Mouse (Mus musculus) stomach, postnatal 0 days (tissue): ENCODE data around the gene Barhl1. TPM values are rescaled to one million over a fixed set of nuclear protein-coding genes. Genes with fewer than 3 reads are reported as not detected.
A peak's percentile ranks its signal among the peaks of the same experiment; 100 is the strongest.

Source experiments
- ATAC-seq: fragments of 200-750 bp; cut with Nextera tagmentation; 2 replicates; pipeline ENCODE4 v1.8.0; 2017; ENCODE audit not compliant: low FRiP score, low TSS enrichment
- DNase-seq: peaks from one replicate; pipeline ENCODE4 v3.0.0-alpha.2; 2016; ENCODE audit warnings: low spot score
- H3K27ac ChIP-seq: fragments of 300-500 bp; sonication (generic); replicated peaks from 2 replicates; pipeline ENCODE4 v1.5.1; 2014; ENCODE audit warnings: mild to moderate bottlenecking, control low read depth
- H3K27me3 ChIP-seq: fragments of 300-500 bp; sonication (generic); 2 replicates; pipeline ENCODE4 v1.6.1; 2014; ENCODE audit warnings: low read length; ENCODE audit not compliant: control insufficient read depth, insufficient read depth
- H3K36me3 ChIP-seq: fragments of 300-500 bp; sonication (generic); 2 replicates; pipeline ENCODE4 v1.6.1; 2014; ENCODE audit warnings: low read length, mixed read lengths; ENCODE audit not compliant: control insufficient read depth, insufficient read depth
- H3K4me1 ChIP-seq: fragments of 300-500 bp; sonication (generic); replicated peaks from 2 replicates; pipeline ENCODE4 v1.6.1; 2014; ENCODE audit warnings: antibody characterized with exemption; ENCODE audit not compliant: control insufficient read depth, insufficient read depth
- H3K4me2 ChIP-seq: fragments of 300-500 bp; sonication (generic); replicated peaks from 2 replicates; pipeline ENCODE4 v1.6.1; 2014; ENCODE audit warnings: low read depth, mild to moderate bottlenecking, control low read depth, moderate library complexity
- H3K4me3 ChIP-seq: fragments of 300-500 bp; sonication (generic); 2 replicates; pipeline ENCODE4 v1.5.1; 2014; ENCODE audit warnings: low read depth, low read length, control low read depth
- H3K9ac ChIP-seq: fragments of 300-500 bp; sonication (generic); 2 replicates; pipeline ENCODE4 v1.6.1; 2014; ENCODE audit warnings: mild to moderate bottlenecking, low read length, control low read depth, mixed read lengths
- H3K9me3 ChIP-seq: fragments of 300-500 bp; sonication (generic); 2 replicates; pipeline ENCODE4 v1.6.1; 2016; ENCODE audit warnings: low read length; ENCODE audit not compliant: control insufficient read depth
- CTCF ChIP-seq: IDR thresholded peaks from 2 replicates; pipeline ENCODE4 v1.5.1; 2016; ENCODE audit warnings: antibody characterized with exemption, low read depth, mild to moderate bottlenecking, moderate library complexity
- EP300 ChIP-seq: optimal IDR thresholded peaks from 2 replicates; pipeline ENCODE3; 2016; ENCODE audit warnings: antibody characterized with exemption
- WGBS: fragments of 180-500 bp; shearing (Covaris S2); extraction: QIAGEN DNeasy Blood & Tissue Kit; methylation state at CpG from one replicate; pipeline ENCODE4 v1.1.7; 2014; 5-methylcytosine and 5-hydroxymethylcytosine counted together
- polyA plus RNA-seq: library from polyadenylated mRNA; unstranded; fragments of >200 nt; fragmentation: Nextera tagmentation; extraction: Ambion mirVana; gene quantifications from 2 replicates; pipeline ENCODE4 v1.2.1, GENCODE M21; 2015

Gene Barhl1
- polyA plus RNA-seq, 1 experiment from 2014 or later: not detected

- ATAC-seq: peak; percentile 25; the same call in 1 of the 2 replicates
These were observed 1.2 kb downstream of the Barhl1 start for GRCm38 (mm10) chr2:28915104-28915738.

GRCm38 (mm10) chr2:28914121-28914520 is 2.3 kb downstream of the Barhl1 start:
- Histone ChIP-seq H3K9me3 (no peaks in the 10 kb centered on the region), H3K9ac (no peak overlapping the region), H3K36me3 (no peaks in the 10 kb centered on the region), H3K4me2 (no peak overlapping the region), H3K27ac (no peak overlapping the region), H3K4me1 (no peaks in the 10 kb centered on the region), H3K27me3 (peaks cover 38% of the 10 kb centered on the region), H3K4me3 (no peak overlapping the region)
- ATAC-seq (no peak), DNase-seq (no peak)
- 0% methylated on average over 2 of the region's 2 CpGs for WGBS
- TF ChIP-seq EP300 (no peak), CTCF (no peak)

More at GRCm38 (mm10) chr2:28915104-28915738, 1.2 kb downstream of the Barhl1 start:
- 0 out of 2 replicates have a peak, but pooled peaks have one; percentile 7 for TF ChIP-seq CTCF
- no peak for TF ChIP-seq EP300
- WGBS: 7% methylated on average over 22 of the region's 22 CpGs
- no peak overlapping the region for H3K27ac ChIP-seq
- peaks cover 37% of the 10 kb centered on the region for H3K27me3 ChIP-seq
- no peaks in the 10 kb centered on the region for H3K4me1 ChIP-seq
- H3K36me3 ChIP-seq: no peaks in the 10 kb centered on the region
- no peak overlapping the region for H3K4me3 ChIP-seq
- H3K9ac ChIP-seq: no peak overlapping the region
- H3K9me3 ChIP-seq: no peaks in the 10 kb centered on the region
- DNase-seq: no peak
- H3K4me2 ChIP-seq: no peak overlapping the region

GRCm38 (mm10) chr2:28912961-28913360 is 3.5 kb downstream of the Barhl1 start:
- Histone ChIP-seq H3K27ac (no peak overlapping the region), H3K4me2 (no peak overlapping the region), H3K9me3 (no peaks in the 10 kb centered on the region), H3K9ac (no peak overlapping the region), H3K36me3 (no peaks in the 10 kb centered on the region), H3K4me1 (no peaks in the 10 kb centered on the region), H3K4me3 (no peak overlapping the region), H3K27me3 (peaks cover 37% of the 10 kb centered on the region)
- 9% methylated on average over 4 of the region's 4 CpGs for WGBS
- ATAC-seq (no peak), DNase-seq (no peak)
- TF ChIP-seq CTCF (no peak), EP300 (no peak)

- H3K27ac ChIP-seq: no peak overlapping the region
- H3K36me3 ChIP-seq: no peaks in the 10 kb centered on the region
- ATAC-seq (no peak), DNase-seq (no peak)
- no peak overlapping the region for H3K4me2 ChIP-seq
- no peak overlapping the region for H3K9ac ChIP-seq
- H3K4me1 ChIP-seq: no peaks in the 10 kb centered on the region
- peaks cover 36% of the 10 kb centered on the region for H3K27me3 ChIP-seq
- no peak overlapping the region for H3K4me3 ChIP-seq
- H3K9me3 ChIP-seq: no peaks in the 10 kb centered on the region
- 3% methylated on average over 33 of the region's 33 CpGs for WGBS
- TF ChIP-seq CTCF (no peak), EP300 (no peak)
These were observed 4.3 kb downstream of the Barhl1 start for GRCm38 (mm10) chr2:28912039-28912700.

GRCm38 (mm10) chr2:28911331-28912038 is 5.0 kb downstream of the Barhl1 start:
- H3K27me3 ChIP-seq: peaks cover 36% of the 10 kb centered on the region
- 0 out of 2 replicates have a peak, but pooled peaks cover 2% of the 10 kb centered on the region for H3K36me3 ChIP-seq
- H3K4me1 ChIP-seq: no peaks in the 10 kb centered on the region
- H3K4me3 ChIP-seq: no peak overlapping the region
- DNase-seq: no peak
- 2% methylated on average over 44 of the region's 44 CpGs for WGBS
- no peaks in the 10 kb centered on the region for H3K9me3 ChIP-seq
- H3K27ac ChIP-seq: no peak overlapping the region
- no peak for ATAC-seq
- no peak overlapping the region for H3K4me2 ChIP-seq
- TF ChIP-seq CTCF: peak; percentile 27; the same call in 1 of the 2 replicates
- TF ChIP-seq EP300: no peak
- no peak overlapping the region for H3K9ac ChIP-seq

- no peak overlapping the region for H3K9ac ChIP-seq
- H3K9me3 ChIP-seq: no peaks in the 10 kb centered on the region
- H3K36me3 ChIP-seq: 0 out of 2 replicates have a peak, but pooled peaks cover 3% of the 10 kb centered on the region
- no peaks in the 10 kb centered on the region for H3K4me1 ChIP-seq
- no peak for DNase-seq
- H3K4me2 ChIP-seq: no peak overlapping the region
- ATAC-seq: no peak
- H3K27me3 ChIP-seq: peaks cover 36% of the 10 kb centered on the region
- H3K4me3 ChIP-seq: no peak overlapping the region
- 17% methylated on average over 3 of the region's 3 CpGs for WGBS
- no peak overlapping the region for H3K27ac ChIP-seq
- TF ChIP-seq CTCF: no peak
- TF ChIP-seq EP300: no peak
These were observed 5.6 kb downstream of the Barhl1 start for GRCm38 (mm10) chr2:28910877-28911276.
